Mouse (Mus musculus) brain, embryonic 14.5 days (tissue): ENCODE results near the gene Lamb3.

Experiments
- CTCF ChIP-seq: fragments of 200-500 bp; IDR thresholded peaks from 2 replicates; pipeline ENCODE4 v1.5.1; 2012; ENCODE audit warnings: inconsistent platforms, mild to moderate bottlenecking, moderate library complexity, borderline replicate concordance; ENCODE audit not compliant: insufficient read depth, insufficient read length; ENCODE audit errors: extremely low read depth
- POLR2A ChIP-seq: fragments of 200-500 bp; IDR thresholded peaks from 2 replicates; pipeline ENCODE4 v1.6.1; 2012; ENCODE audit warnings: mild to moderate bottlenecking, inconsistent platforms, borderline replicate concordance; ENCODE audit not compliant: poor library complexity, insufficient read depth, insufficient read length, severe bottlenecking; ENCODE audit errors: extremely low read depth

DNA sequence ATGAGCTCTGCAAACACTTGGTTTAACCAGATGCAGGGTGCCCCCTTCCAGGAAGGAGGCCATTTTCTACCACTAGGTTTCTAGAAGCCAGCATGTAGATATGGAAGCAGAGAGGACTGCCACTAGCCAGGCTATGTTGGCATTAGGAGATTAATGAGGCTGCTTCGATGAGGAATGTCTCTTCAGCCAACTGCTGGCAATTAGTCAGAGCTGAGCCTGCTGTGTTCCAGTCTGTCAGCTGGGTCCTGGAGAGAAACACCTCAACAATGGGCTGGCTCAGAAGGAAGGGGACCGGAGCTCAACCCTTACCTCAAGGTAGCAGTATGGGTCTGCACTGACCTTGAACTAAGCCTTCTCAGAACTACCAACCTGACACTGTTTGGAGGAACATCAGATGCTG is 179.7 kb downstream of the Lamb3 start:
- TF ChIP-seq POLR2A (no peak), CTCF (no peak)
